Comparison of ENCODE assay signal across 8 mouse cellular contexts in the genomic region with DNA sequence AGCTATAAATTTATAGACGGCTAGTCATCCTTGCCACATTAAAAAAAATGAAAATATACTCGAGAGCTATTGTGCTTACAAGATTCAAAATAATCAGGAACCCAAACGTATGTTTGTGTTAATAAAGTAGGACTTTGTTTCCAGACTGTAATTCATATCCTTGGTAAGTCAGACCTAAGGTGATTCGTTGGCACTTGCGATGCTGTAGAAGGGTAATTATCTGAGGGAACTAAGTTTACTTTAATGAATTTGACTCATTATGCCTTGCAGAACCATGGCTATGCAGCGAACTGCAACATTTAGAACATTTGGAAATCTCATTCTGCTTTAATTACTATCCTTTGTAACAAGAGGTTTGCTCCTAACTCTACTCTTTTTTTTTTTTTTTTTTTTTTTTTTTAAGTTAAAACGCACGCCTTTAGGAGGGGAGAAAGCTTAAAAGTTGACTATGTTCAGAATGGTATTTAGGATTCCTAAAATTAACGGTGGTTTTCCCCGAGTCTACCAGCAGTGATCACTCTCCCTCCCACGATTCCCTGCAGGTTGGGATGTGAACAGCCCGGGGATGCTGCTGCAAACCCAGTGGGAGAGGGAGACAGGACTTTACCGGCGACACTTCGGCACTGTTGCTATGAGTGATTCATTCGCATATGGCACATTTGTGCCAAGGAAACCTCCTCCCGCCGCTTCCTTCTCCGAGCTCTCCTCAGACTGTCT. TPM values are rescaled to one million over a fixed set of nuclear protein-coding genes. Genes with fewer than 3 reads are reported as not detected.
DNase-seq lines count a peak whose midpoint lies in the region; ATAC-seq and TF ChIP-seq lines count a peak whose summit lies in the region.

No protein-coding gene starts in this region.

- H3K36me3 ChIP-seq in lung, postnatal 0 days (ENCODE audit: insufficient read depth, low read length), result no peaks in the 10 kb centered on the region
- H3K36me3 ChIP-seq in embryonic facial prominence, embryonic 14.5 days (ENCODE audit: control insufficient read depth, insufficient read depth, low read length), result no peaks in the 10 kb centered on the region
- H3K36me3 ChIP-seq in limb, embryonic 12.5 days, result no peaks in the 10 kb centered on the region
- H3K36me3 ChIP-seq in small intestine, adult 2 months (ENCODE audit: control insufficient read depth, insufficient read depth, low read length), result no peaks in the 10 kb centered on the region

- H3K4me2 ChIP-seq in lung, postnatal 0 days (replicated peaks; ENCODE audit: low read depth, low read length), result peak overlapping the region; percentile 97
- H3K4me2 ChIP-seq in embryonic facial prominence, embryonic 14.5 days (ENCODE audit: low read depth, low read length), result peak overlapping the region; percentile 78
- H3K4me2 ChIP-seq in limb, embryonic 12.5 days, result peak overlapping the region; percentile 70

- H3K4me1 ChIP-seq in lung, postnatal 0 days (ENCODE audit: insufficient read depth, low read depth, low read length), result no peaks in the 10 kb centered on the region; the same call in 1 of the 2 replicates
- peaks cover 11% of the 10 kb centered on the region for H3K4me1 ChIP-seq in embryonic facial prominence, embryonic 14.5 days (ENCODE audit: control insufficient read depth, insufficient read depth, low read length)
- peaks cover 27% of the 10 kb centered on the region for H3K4me1 ChIP-seq in limb, embryonic 12.5 days (replicated peaks)
- H3K4me1 ChIP-seq in small intestine, adult 2 months (ENCODE audit: control insufficient read depth, insufficient read depth, insufficient read length, low read length), result no peaks in the 10 kb centered on the region

- H3K9me3 ChIP-seq in lung, postnatal 0 days (ENCODE audit: low read length), result no peaks in the 10 kb centered on the region
- H3K9me3 ChIP-seq in embryonic facial prominence, embryonic 14.5 days (ENCODE audit: control insufficient read depth, low read length), result no peaks in the 10 kb centered on the region
- no peaks in the 10 kb centered on the region for H3K9me3 ChIP-seq in limb, embryonic 12.5 days

- peak overlapping the region; percentile 92 for H3K27ac ChIP-seq in lung, postnatal 0 days (ENCODE audit: low read length)
- peak overlapping the region; percentile 96 for H3K27ac ChIP-seq in embryonic facial prominence, embryonic 14.5 days (replicated peaks; ENCODE audit: low read depth, low read length)
- peak overlapping the region; percentile 96 for H3K27ac ChIP-seq in limb, embryonic 12.5 days
- H3K27ac ChIP-seq in small intestine, adult 2 months (ENCODE audit: insufficient read depth, low read depth, low read length), result peak overlapping the region; percentile 89

- peak overlapping the region; percentile 94 for H3K4me3 ChIP-seq in lung, postnatal 0 days (ENCODE audit: low read depth, low read length)
- H3K4me3 ChIP-seq in embryonic facial prominence, embryonic 14.5 days (ENCODE audit: low read depth, low read length), result peak overlapping the region; percentile 88
- peak overlapping the region; percentile 88 for H3K4me3 ChIP-seq in limb, embryonic 12.5 days (replicated peaks)
- H3K4me3 ChIP-seq in small intestine, adult 2 months (ENCODE audit: low read depth, low read length), result peak overlapping the region; percentile 77

- TF ChIP-seq CTCF in lung, postnatal 0 days (IDR thresholded peaks at IDR 0.05), result peak; percentile 22; the same call in 1 of the 2 replicates
- TF ChIP-seq CTCF in small intestine, adult 2 months (IDR thresholded peaks at IDR 0.05; ENCODE audit: extremely low read depth, insufficient read length, insufficient replicate concordance, low read depth, low read length), result no peak

- ATAC-seq in lung, postnatal 0 days, result peak; percentile 25
- ATAC-seq in embryonic facial prominence, embryonic 14.5 days (ENCODE audit: low read depth), result peak; percentile 58
- peak; percentile 59; the same call in 1 of the 2 replicates for ATAC-seq in limb, embryonic 12.5 days (ENCODE audit: insufficient number of reproducible peaks, insufficient read depth, low FRiP score, low TSS enrichment, low read depth)

- WGBS in lung, postnatal 0 days, result 13% methylated on average over 19 of the region's 19 CpGs
- 12% methylated on average over 19 of the region's 19 CpGs for WGBS in embryonic facial prominence, embryonic 14.5 days
- WGBS in limb, embryonic 12.5 days, result 13% methylated on average over 19 of the region's 19 CpGs
- 6% methylated on average over 19 of the region's 19 CpGs for WGBS in small intestine, adult 2 months

- H3K27me3 ChIP-seq in lung, postnatal 0 days (replicated peaks; ENCODE audit: insufficient read depth, low read length), result no peaks in the 10 kb centered on the region
- no peaks in the 10 kb centered on the region for H3K27me3 ChIP-seq in embryonic facial prominence, embryonic 14.5 days (replicated peaks; ENCODE audit: control insufficient read depth, insufficient read depth, low read length)
- no peaks in the 10 kb centered on the region for H3K27me3 ChIP-seq in limb, embryonic 12.5 days
- H3K27me3 ChIP-seq in small intestine, adult 2 months (ENCODE audit: control insufficient read depth, insufficient read depth, low read length), result no peaks in the 10 kb centered on the region

- TF ChIP-seq POLR2A in small intestine, adult 2 months (IDR thresholded peaks at IDR 0.05; ENCODE audit: low read depth, low read length), result no peak

- no peak for TF ChIP-seq EP300 in lung, postnatal 0 days (IDR thresholded peaks at IDR 0.05)

- no peak for DNase-seq in lung, postnatal 0 days (ENCODE audit: low spot score)
- no peak for DNase-seq in lung, postnatal 14 days
- DNase-seq in embryonic facial prominence, embryonic 14.5 days (ENCODE audit: low spot score), result no peak
- no peak for DNase-seq in layer of hippocampus, postnatal 10 days (ENCODE audit: low spot score in 2 of 2)
- DNase-seq in adipocyte (ENCODE audit: low spot score), result no peak
- DNase-seq in urinary bladder, postnatal 10 days (ENCODE audit: low spot score), result no peak

- peak overlapping the region; percentile 58; the same call in 1 of the 2 replicates for H3K9ac ChIP-seq in lung, postnatal 0 days (replicated peaks; ENCODE audit: low read depth)
- peak overlapping the region; percentile 87 for H3K9ac ChIP-seq in embryonic facial prominence, embryonic 14.5 days (ENCODE audit: low read depth, low read length)
- H3K9ac ChIP-seq in limb, embryonic 12.5 days (replicated peaks), result peak overlapping the region; percentile 86

RNA-seq across cellular contexts. Expression of gene Homer1, which starts 3.6 kb away (rescaled TPM):
- polyA plus RNA-seq in lung, postnatal 0 days (2015; fragmentation: Nextera tagmentation; extraction: Ambion mirVana), result 2.3 and 2.7 TPM in 2 replicates
- 8.7 and 9.1 TPM in 2 replicates for polyA plus RNA-seq in embryonic facial prominence, embryonic 14.5 days (2014; fragmentation: Nextera tagmentation; extraction: Ambion mirVana)
- polyA plus RNA-seq in limb, embryonic 12.5 days (2016; fragmentation: Nextera tagmentation; extraction: Ambion mirVana), result 11.9 and 13.2 TPM in 2 replicates
- polyA plus RNA-seq in small intestine, adult 2 months (2012; rRNA removed), result 1.6 and 3.4 TPM in 2 replicates
- total RNA-seq in layer of hippocampus, postnatal 10 days (2021), result 100 to 1,000 TPM; 128 to 134 TPM
